Mouse (Mus musculus) hindbrain, embryonic 11.5 days (tissue): ENCODE data around the gene Sh2b3. TPM values are rescaled to one million over a fixed set of nuclear protein-coding genes. Genes with fewer than 3 reads are reported as not detected.

Experiments
- ATAC-seq: fragments of 200-750 bp; cut with Nextera tagmentation; 2 replicates; pipeline ENCODE4 v1.8.0; 2017; ENCODE audit warnings: mild to moderate bottlenecking, moderate TSS enrichment, moderate library complexity; ENCODE audit not compliant: low FRiP score
- DNase-seq: peaks from one replicate; pipeline ENCODE4 v3.0.0-alpha.2; 2015; ENCODE audit warnings: low spot score
- H3K27ac ChIP-seq: fragments of 300-500 bp; sonication (generic); 2 replicates; pipeline ENCODE4 v1.5.1; 2014; ENCODE audit warnings: mild to moderate bottlenecking, low read depth, low read length
- H3K27me3 ChIP-seq: fragments of 300-500 bp; sonication (generic); 2 replicates; pipeline ENCODE4 v1.6.1; 2014; ENCODE audit warnings: mild to moderate bottlenecking, low read length, moderate library complexity, mixed read lengths; ENCODE audit not compliant: control insufficient read depth, insufficient read depth
- H3K36me3 ChIP-seq: fragments of 300-500 bp; sonication (generic); 2 replicates; pipeline ENCODE4 v1.6.1; 2014; ENCODE audit warnings: mild to moderate bottlenecking, low read length, moderate library complexity, mixed read lengths; ENCODE audit not compliant: control insufficient read depth, insufficient read depth
- H3K4me1 ChIP-seq: fragments of 300-500 bp; sonication (generic); replicated peaks from 2 replicates; pipeline ENCODE4 v1.6.1; 2014; ENCODE audit warnings: low read length, mixed read lengths; ENCODE audit not compliant: control insufficient read depth, insufficient read depth
- H3K4me2 ChIP-seq: fragments of 300-500 bp; sonication (generic); replicated peaks from 2 replicates; pipeline ENCODE4 v1.6.1; 2014; ENCODE audit warnings: mild to moderate bottlenecking, low read depth, low read length
- H3K4me3 ChIP-seq: fragments of 300-500 bp; sonication (generic); 2 replicates; pipeline ENCODE4 v1.5.1; 2014; ENCODE audit warnings: low read depth, low read length
- H3K9ac ChIP-seq: fragments of 300-500 bp; sonication (generic); 2 replicates; pipeline ENCODE4 v1.6.1; 2014; ENCODE audit warnings: low read depth, low read length
- H3K9me3 ChIP-seq: fragments of 300-500 bp; sonication (generic); 2 replicates; pipeline ENCODE4 v1.6.1; 2016; ENCODE audit warnings: low read length; ENCODE audit not compliant: control insufficient read depth
- WGBS: fragments of 180-500 bp; shearing (Covaris S2); extraction: QIAGEN DNeasy Blood & Tissue Kit; methylation state at CpG from one replicate; pipeline ENCODE4 v1.1.7; 2014; 5-methylcytosine and 5-hydroxymethylcytosine counted together
- polyA plus RNA-seq: library from polyadenylated mRNA; unstranded; fragments of >200 nt; fragmentation: Nextera tagmentation; extraction: Ambion mirVana; gene quantifications from 2 replicates; pipeline ENCODE4 v1.2.1, GENCODE M21; 2014

The Sh2b3 gene
- polyA plus RNA-seq, 1 experiment from 2014 or later, result 8.4 TPM

GRCm38 (mm10) chr5:121778485-121779119 is 58.8 kb downstream of the Sh2b3 start:
- 94% methylated on average over 7 of the region's 7 CpGs for WGBS
- Histone ChIP-seq H3K4me1 (no peaks in the 10 kb centered on the region), H3K9ac (no peak overlapping the region), H3K9me3 (no peaks in the 10 kb centered on the region), H3K4me2 (no peak overlapping the region), H3K27ac (no peak overlapping the region), H3K4me3 (no peak overlapping the region), H3K36me3 (no peaks in the 10 kb centered on the region; the same call in 1 of the 2 replicates), H3K27me3 (no peaks in the 10 kb centered on the region)
- ATAC-seq (no peak), DNase-seq (no peak)

- Histone ChIP-seq H3K4me2 (no peak overlapping the region), H3K4me3 (no peak overlapping the region), H3K9ac (no peak overlapping the region), H3K36me3 (no peaks in the 10 kb centered on the region), H3K27ac (no peak overlapping the region), H3K27me3 (no peaks in the 10 kb centered on the region), H3K9me3 (no peaks in the 10 kb centered on the region), H3K4me1 (no peaks in the 10 kb centered on the region)
- no peak for DNase-seq
- WGBS, result 93% methylated on average over 3 of the region's 3 CpGs
- no peak for ATAC-seq
These were observed 65.8 kb downstream of the Sh2b3 start for GRCm38 (mm10) chr5:121771611-121772010.

GRCm38 (mm10) chr5:121769827-121770226 is 67.6 kb downstream of the Sh2b3 start:
- no peaks in the 10 kb centered on the region for H3K4me1 ChIP-seq
- 92% methylated on average over 7 of the region's 7 CpGs for WGBS
- no peak for ATAC-seq
- no peaks in the 10 kb centered on the region for H3K27me3 ChIP-seq
- DNase-seq, result no peak
- H3K4me3 ChIP-seq, result no peak overlapping the region
- no peaks in the 10 kb centered on the region for H3K36me3 ChIP-seq
- no peak overlapping the region for H3K9ac ChIP-seq
- no peaks in the 10 kb centered on the region for H3K9me3 ChIP-seq
- H3K27ac ChIP-seq, result no peak overlapping the region
- H3K4me2 ChIP-seq, result no peak overlapping the region

GRCm38 (mm10) chr5:121767564-121767963 is 69.9 kb downstream of the Sh2b3 start:
- Histone ChIP-seq H3K27me3 (no peaks in the 10 kb centered on the region), H3K9ac (no peak overlapping the region), H3K4me1 (no peaks in the 10 kb centered on the region), H3K27ac (no peak overlapping the region), H3K36me3 (no peaks in the 10 kb centered on the region), H3K4me2 (no peak overlapping the region), H3K4me3 (no peak overlapping the region), H3K9me3 (no peaks in the 10 kb centered on the region)
- WGBS, result 89% methylated on average over 2 of the region's 2 CpGs
- no peak for ATAC-seq
- no peak for DNase-seq

- H3K9me3 ChIP-seq, result no peaks in the 10 kb centered on the region
- no peak overlapping the region for H3K4me3 ChIP-seq
- H3K27me3 ChIP-seq, result no peaks in the 10 kb centered on the region
- H3K4me2 ChIP-seq, result no peak overlapping the region
- H3K9ac ChIP-seq, result no peak overlapping the region
- ATAC-seq (no peak), DNase-seq (no peak)
- no peaks in the 10 kb centered on the region for H3K36me3 ChIP-seq
- WGBS, result 95% methylated on average over 4 of the region's 4 CpGs
- no peak overlapping the region for H3K27ac ChIP-seq
- H3K4me1 ChIP-seq, result no peaks in the 10 kb centered on the region
These were observed 71.2 kb downstream of the Sh2b3 start for GRCm38 (mm10) chr5:121766038-121766773.

Other genes with a start within 250 kb of the Sh2b3 start
- gene Aldh2, start 243.8 kb downstream of the Sh2b3 start, polyA plus RNA-seq, result 36.0 and 63.3 TPM in 2 replicates
- 1.8 and 2.8 TPM in 2 replicates for gene Acad12, start 218.7 kb downstream of the Sh2b3 start, polyA plus RNA-seq
- gene Acad10, start 177.1 kb downstream of the Sh2b3 start, polyA plus RNA-seq, result 2.1 and 2.5 TPM in 2 replicates
- gene Brap, start 177.1 kb downstream of the Sh2b3 start, polyA plus RNA-seq, result 36.8 and 38.8 TPM in 2 replicates
- gene Atxn2, start 126.3 kb downstream of the Sh2b3 start, polyA plus RNA-seq, result 63.5 and 75.2 TPM in 2 replicates
- gene Pheta1, start 11.3 kb upstream of the Sh2b3 start, polyA plus RNA-seq, result 27.0 and 29.3 TPM in 2 replicates
- gene Cux2, start 212.5 kb upstream of the Sh2b3 start, polyA plus RNA-seq, result 13.7 and 17.4 TPM in 2 replicates